Mouse (Mus musculus) lung, embryonic 16.5 days (tissue): ENCODE data around the gene Fndc3b. TPM values are rescaled to one million over a fixed set of nuclear protein-coding genes. Genes with fewer than 3 reads are reported as not detected.

Experiments used
- ATAC-seq: fragments of 200-750 bp; cut with Nextera tagmentation; 2 replicates; pipeline ENCODE4 v1.8.0; 2017; ENCODE audit warnings: low read depth, mild to moderate bottlenecking, moderate library complexity
- H3K27ac ChIP-seq: fragments of 300-500 bp; sonication (generic); 2 replicates; pipeline ENCODE4 v1.5.1; 2014; ENCODE audit warnings: mild to moderate bottlenecking, control low read depth, low read length
- H3K27me3 ChIP-seq: fragments of 300-500 bp; sonication (generic); 2 replicates; pipeline ENCODE4 v1.6.1; 2014; ENCODE audit warnings: low read depth, low read length, mixed read lengths; ENCODE audit not compliant: control insufficient read depth, insufficient read depth
- H3K36me3 ChIP-seq: fragments of 300-500 bp; sonication (generic); 2 replicates; pipeline ENCODE4 v1.6.1; 2014; ENCODE audit warnings: low read length; ENCODE audit not compliant: control insufficient read depth, insufficient read depth
- H3K4me1 ChIP-seq: fragments of 300-500 bp; sonication (generic); replicated peaks from 2 replicates; pipeline ENCODE4 v1.6.1; 2014; ENCODE audit warnings: low read length, mixed read lengths; ENCODE audit not compliant: control insufficient read depth, insufficient read depth
- H3K4me2 ChIP-seq: fragments of 300-500 bp; sonication (generic); 2 replicates; pipeline ENCODE4 v1.6.1; 2014; ENCODE audit warnings: low read depth, low read length, control low read depth
- H3K4me3 ChIP-seq: fragments of 300-500 bp; sonication (generic); 2 replicates; pipeline ENCODE4 v1.5.1; 2014; ENCODE audit warnings: mild to moderate bottlenecking, low read length, control low read depth
- H3K9ac ChIP-seq: fragments of 300-500 bp; sonication (generic); 2 replicates; pipeline ENCODE4 v1.6.1; 2014; ENCODE audit warnings: low read length, control low read depth
- H3K9me3 ChIP-seq: fragments of 300-500 bp; sonication (generic); 2 replicates; pipeline ENCODE4 v1.6.1; 2016; ENCODE audit warnings: low read length; ENCODE audit not compliant: control insufficient read depth
- WGBS: fragments of 180-500 bp; shearing (Covaris S2); extraction: QIAGEN DNeasy Blood & Tissue Kit; methylation state at CpG from one replicate; pipeline ENCODE4 v1.1.7; 2014; 5-methylcytosine and 5-hydroxymethylcytosine counted together
- polyA plus RNA-seq: library from polyadenylated mRNA; unstranded; fragments of >200 nt; fragmentation: Nextera tagmentation; extraction: Ambion mirVana; gene quantifications from 2 replicates; pipeline ENCODE4 v1.2.1, GENCODE M21; 2015

The Fndc3b gene
- polyA plus RNA-seq, 1 experiment from 2014 or later: 36.3 TPM

DNA sequence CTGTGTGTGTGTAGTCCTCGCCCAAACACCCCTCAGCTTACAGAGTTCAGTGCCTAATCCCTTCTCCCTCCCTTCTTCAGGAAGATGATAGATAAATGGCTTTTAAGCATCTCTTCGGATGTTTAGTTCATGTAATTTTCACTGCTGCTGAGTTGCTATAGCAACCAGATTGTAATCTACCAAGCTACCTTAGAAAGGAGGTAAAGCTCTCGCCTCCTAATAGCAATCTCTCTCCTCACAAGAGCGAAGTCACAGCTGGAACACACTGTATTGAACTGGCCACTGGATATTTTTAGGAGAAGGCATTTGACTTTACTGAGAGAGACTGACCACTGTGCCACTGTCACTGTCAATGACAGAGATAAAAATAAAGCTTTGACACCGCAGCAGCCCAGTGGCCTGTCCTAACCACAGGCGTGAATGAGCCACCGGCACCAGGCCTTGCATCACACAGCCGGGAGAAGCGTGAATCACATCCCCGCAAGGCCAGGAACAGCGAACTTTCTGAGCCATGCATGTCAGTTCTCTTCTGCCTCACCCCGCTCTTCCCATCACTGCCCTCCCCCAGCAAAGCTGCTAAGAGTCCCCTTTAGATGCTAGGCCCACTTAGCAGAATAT is 86.0 kb downstream of the Fndc3b start:
- H3K4me2 ChIP-seq: no peak overlapping the region
- no peak overlapping the region for H3K27ac ChIP-seq
- peaks cover 4% of the 10 kb centered on the region for H3K4me1 ChIP-seq
- no peaks in the 10 kb centered on the region for H3K9me3 ChIP-seq
- ATAC-seq: no peak
- no peaks in the 10 kb centered on the region for H3K27me3 ChIP-seq
- H3K9ac ChIP-seq: no peak overlapping the region
- 64% methylated on average over 12 of the region's 12 CpGs for WGBS
- no peak overlapping the region for H3K4me3 ChIP-seq
- H3K36me3 ChIP-seq: 0 out of 2 replicates have a peak, but pooled peaks cover under 1% of the 10 kb centered on the region

DNA sequence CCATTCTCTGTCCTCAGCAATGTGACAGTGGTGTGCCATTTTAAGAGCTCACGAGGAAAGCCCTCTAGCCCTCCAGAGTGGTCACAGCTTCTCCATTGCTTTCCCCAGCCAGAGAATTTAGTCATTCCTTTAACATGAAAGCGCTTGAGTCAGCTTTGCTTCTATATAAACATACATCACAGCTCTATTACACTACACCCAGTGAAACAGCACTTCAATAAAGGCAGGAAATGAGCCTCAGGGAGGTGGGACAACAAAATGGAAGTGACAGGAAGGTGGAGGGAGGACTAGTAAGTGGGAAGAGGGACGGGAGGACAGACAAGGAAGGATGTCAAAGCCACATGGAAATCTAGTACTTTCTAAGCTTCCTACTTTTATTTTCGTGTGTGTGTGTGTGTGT is 88.7 kb downstream of the Fndc3b start:
- Histone ChIP-seq H3K4me3 (no peak overlapping the region), H3K36me3 (no peaks in the 10 kb centered on the region), H3K9me3 (no peaks in the 10 kb centered on the region), H3K4me1 (peaks cover 16% of the 10 kb centered on the region), H3K9ac (no peak overlapping the region), H3K4me2 (no peak overlapping the region), H3K27me3 (no peaks in the 10 kb centered on the region), H3K27ac (peak overlapping the region; percentile 14; the same call in 1 of the 2 replicates)
- WGBS: 23% methylated on average over 4 of the region's 4 CpGs
- peak; percentile 54; the same call in 1 of the 2 replicates for ATAC-seq

DNA sequence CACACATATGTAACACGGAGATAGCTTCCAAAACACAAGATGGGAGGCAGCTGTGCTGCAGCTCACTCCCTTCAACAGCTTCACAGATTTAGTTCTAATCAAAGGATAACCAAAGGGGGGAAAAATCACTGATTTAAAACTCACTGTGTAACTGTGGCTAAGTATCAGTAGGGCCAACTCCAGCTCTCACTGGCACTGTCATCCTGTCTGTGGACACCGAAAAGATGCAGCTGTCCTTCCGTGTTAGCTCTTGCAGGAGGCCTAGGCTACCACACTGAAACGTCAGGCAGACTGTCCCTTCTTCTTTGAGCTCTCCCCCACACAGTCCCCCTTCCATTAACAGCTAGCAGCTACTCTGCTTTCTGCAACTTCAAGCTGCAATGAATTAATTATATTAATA is 89.9 kb downstream of the Fndc3b start:
- 48% methylated on average over 4 of the region's 4 CpGs for WGBS
- H3K9ac ChIP-seq: no peak overlapping the region
- no peak overlapping the region for H3K27ac ChIP-seq
- H3K4me1 ChIP-seq: peaks cover 28% of the 10 kb centered on the region
- H3K9me3 ChIP-seq: no peaks in the 10 kb centered on the region
- H3K4me2 ChIP-seq: no peak overlapping the region
- no peaks in the 10 kb centered on the region for H3K27me3 ChIP-seq
- no peak for ATAC-seq
- no peak overlapping the region for H3K4me3 ChIP-seq
- H3K36me3 ChIP-seq: no peaks in the 10 kb centered on the region

DNA sequence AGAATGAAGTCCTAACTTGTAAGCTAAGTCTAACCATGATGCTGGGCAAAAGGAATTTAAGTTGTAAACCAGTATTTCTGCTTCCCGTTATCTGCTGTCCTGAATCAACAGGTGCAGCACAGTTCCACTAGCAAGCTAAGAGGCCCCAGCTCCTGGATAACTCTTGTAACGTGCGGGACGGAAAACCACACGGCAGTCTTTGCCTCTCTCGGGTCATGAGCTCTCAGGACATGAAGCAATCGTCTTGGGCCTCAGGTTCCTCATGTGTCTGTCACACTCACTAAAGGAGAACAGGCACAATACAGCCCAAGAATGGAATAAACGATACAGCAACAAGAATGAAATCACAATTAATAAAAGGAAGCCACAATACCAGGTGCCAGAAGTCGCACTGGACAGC is 93.4 kb downstream of the Fndc3b start:
- no peaks in the 10 kb centered on the region for H3K9me3 ChIP-seq
- H3K4me2 ChIP-seq: no peak overlapping the region
- no peaks in the 10 kb centered on the region for H3K27me3 ChIP-seq
- peaks cover 40% of the 10 kb centered on the region for H3K4me1 ChIP-seq
- no peaks in the 10 kb centered on the region for H3K36me3 ChIP-seq
- peak overlapping the region; percentile 66 for H3K27ac ChIP-seq
- no peak overlapping the region for H3K4me3 ChIP-seq
- ATAC-seq: no peak
- no peak overlapping the region for H3K9ac ChIP-seq
- WGBS: 53% methylated on average over 9 of the region's 9 CpGs

DNA sequence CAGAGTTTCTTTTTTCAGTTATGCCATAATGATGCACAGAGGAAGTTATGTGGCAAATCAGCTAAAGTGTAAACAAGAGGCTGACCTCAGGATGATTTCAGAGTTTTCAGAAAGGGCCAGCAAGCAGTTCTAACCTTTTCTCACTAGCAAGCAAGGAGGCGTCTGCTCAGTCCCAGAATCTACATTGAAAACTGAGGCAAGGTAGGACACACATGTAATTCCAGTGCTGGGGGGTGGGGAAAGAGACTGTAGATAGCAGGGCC is 93.9 kb downstream of the Fndc3b start:
- Histone ChIP-seq H3K9ac (peak overlapping the region; percentile 14; the same call in 1 of the 2 replicates), H3K27me3 (no peaks in the 10 kb centered on the region), H3K4me2 (0 out of 2 replicates have a peak overlapping the region, but pooled peaks have one; percentile 13), H3K27ac (peak overlapping the region; percentile 66), H3K9me3 (no peaks in the 10 kb centered on the region), H3K4me1 (peaks cover 38% of the 10 kb centered on the region), H3K4me3 (no peak overlapping the region), H3K36me3 (no peaks in the 10 kb centered on the region)
- 35% methylated on average over 1 of the region's 1 CpGs for WGBS
- no peak for ATAC-seq

DNA sequence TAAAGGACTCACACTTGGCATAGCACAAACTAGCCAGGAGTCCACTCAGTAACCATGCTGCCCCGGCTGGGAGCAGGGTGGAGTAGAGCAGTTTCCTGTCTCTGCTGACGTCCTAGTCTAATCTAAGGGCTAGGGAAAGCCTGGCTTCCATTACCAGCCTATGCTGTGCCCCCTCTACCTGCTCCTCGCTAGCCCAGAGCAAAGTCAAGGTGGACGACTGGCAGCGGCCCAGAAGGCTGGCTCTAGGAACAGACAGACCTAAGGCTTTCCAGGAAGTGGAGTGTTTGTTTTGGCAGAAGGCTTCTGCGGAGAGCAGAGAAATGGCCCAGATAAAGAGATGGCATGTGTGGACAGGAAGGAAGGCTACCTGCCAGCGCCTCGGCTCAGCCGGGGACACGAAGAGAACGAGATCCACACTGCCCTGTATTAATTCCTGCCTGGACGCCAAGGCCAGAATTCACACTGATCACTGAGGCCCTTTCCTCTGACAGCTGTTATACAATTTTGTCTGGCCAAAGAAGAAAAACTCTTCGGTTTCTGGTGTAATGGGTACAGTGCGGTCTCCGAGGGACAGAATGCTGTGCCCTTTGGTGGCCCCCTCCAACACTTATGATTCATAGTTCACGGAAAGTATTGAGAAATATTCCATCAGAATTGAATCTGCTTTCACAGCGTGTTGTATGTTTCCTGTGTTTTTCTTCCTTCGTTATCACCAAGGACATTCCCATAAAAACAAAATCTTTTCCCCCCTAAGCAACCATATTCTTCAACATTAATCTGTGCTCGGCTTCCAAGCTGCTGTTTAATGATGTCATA is 94.5 kb downstream of the Fndc3b start:
- peak overlapping the region; percentile 66 for H3K27ac ChIP-seq
- peak overlapping the region; percentile 35; the same call in 1 of the 2 replicates for H3K4me2 ChIP-seq
- 20% methylated on average over 19 of the region's 19 CpGs for WGBS
- no peaks in the 10 kb centered on the region for H3K36me3 ChIP-seq
- peaks cover 40% of the 10 kb centered on the region for H3K4me1 ChIP-seq
- no peaks in the 10 kb centered on the region for H3K9me3 ChIP-seq
- H3K9ac ChIP-seq: peak overlapping the region; percentile 23; the same call in 1 of the 2 replicates
- no peak overlapping the region for H3K4me3 ChIP-seq
- peak; percentile 75 for ATAC-seq
- no peaks in the 10 kb centered on the region for H3K27me3 ChIP-seq

DNA sequence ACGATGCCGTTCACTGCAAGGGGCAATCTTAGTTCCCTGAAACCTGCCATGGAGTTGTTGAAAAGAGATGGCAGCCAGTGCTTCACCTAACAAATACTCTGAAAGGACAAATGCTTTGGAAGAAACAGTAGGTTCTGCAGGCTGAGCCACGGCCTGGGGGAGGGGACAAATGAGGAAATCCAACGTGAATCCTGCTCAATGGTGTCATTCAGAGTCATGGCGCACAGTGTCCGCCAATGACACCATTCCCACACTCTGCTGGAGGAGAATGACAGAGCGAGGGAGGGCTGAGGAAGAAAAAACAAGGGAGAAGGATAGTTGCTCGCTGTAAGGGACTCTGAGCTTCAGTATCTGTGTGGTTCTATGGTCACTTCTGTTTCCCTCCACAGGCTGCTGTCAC is 95.6 kb downstream of the Fndc3b start:
- no peak for ATAC-seq
- Histone ChIP-seq H3K27ac (no peak overlapping the region), H3K36me3 (no peaks in the 10 kb centered on the region), H3K27me3 (no peaks in the 10 kb centered on the region), H3K9me3 (no peaks in the 10 kb centered on the region), H3K4me2 (no peak overlapping the region), H3K9ac (no peak overlapping the region), H3K4me1 (peaks cover 49% of the 10 kb centered on the region), H3K4me3 (no peak overlapping the region)
- WGBS: 77% methylated on average over 8 of the region's 8 CpGs

DNA sequence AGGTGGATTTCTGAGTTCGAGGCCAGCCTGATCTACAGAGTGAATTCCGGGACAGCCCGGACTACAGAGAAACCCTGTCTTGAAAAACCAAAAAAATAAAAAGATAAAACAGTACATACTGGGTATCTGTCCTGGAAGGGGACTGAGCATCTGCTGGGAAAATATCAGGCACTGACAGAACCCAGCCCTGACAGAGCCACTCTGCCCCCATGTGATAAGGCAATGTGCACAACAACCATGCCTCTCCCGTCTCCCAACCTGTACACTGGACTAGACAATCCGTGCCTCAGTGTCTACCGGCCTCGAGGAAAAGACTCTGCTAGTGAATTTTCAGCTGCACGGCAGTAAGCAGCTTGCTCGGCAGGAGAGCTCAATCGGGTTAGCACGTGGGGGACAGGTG is 97.3 kb downstream of the Fndc3b start:
- peaks cover 52% of the 10 kb centered on the region for H3K4me1 ChIP-seq
- no peak overlapping the region for H3K27ac ChIP-seq
- no peaks in the 10 kb centered on the region for H3K9me3 ChIP-seq
- no peaks in the 10 kb centered on the region for H3K27me3 ChIP-seq
- WGBS: 87% methylated on average over 11 of the region's 11 CpGs
- H3K4me2 ChIP-seq: no peak overlapping the region
- H3K4me3 ChIP-seq: no peak overlapping the region
- no peaks in the 10 kb centered on the region for H3K36me3 ChIP-seq
- no peak overlapping the region for H3K9ac ChIP-seq
- ATAC-seq: no peak

DNA sequence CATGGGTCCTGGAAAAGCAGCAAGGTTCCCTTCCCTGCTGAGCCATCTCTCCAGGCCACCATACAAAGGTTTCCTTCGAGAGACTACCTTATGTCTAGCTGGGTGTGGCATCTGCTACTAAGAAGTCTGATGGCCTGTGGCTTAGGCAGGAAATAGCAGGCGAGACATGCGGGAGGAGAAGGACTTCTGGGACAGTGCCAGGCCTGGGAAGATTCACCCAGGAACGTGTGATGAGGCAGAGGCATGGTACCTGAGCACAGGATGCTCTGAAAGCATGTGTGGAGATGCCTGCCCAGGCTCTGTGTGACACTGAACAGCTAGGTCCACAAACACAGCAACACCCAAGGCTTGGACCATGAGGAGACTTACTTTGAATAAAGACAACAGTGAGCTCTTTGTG is 98.1 kb downstream of the Fndc3b start:
- H3K4me3 ChIP-seq: no peak overlapping the region
- no peak overlapping the region for H3K4me2 ChIP-seq
- H3K36me3 ChIP-seq: no peaks in the 10 kb centered on the region
- ATAC-seq: no peak
- 41% methylated on average over 4 of the region's 4 CpGs for WGBS
- H3K9ac ChIP-seq: no peak overlapping the region
- H3K27me3 ChIP-seq: no peaks in the 10 kb centered on the region
- H3K4me1 ChIP-seq: peaks cover 51% of the 10 kb centered on the region
- no peaks in the 10 kb centered on the region for H3K9me3 ChIP-seq
- no peak overlapping the region for H3K27ac ChIP-seq
